Mouse (Mus musculus): ENCODE measurements around the gene Maea.

The Maea gene

GRCm38 (mm10) chr5:33358467-33358866 lies 23.2 kb downstream of the Maea start:
- no peak for DNase-seq (ENCODE audit: low spot score)

DNA sequence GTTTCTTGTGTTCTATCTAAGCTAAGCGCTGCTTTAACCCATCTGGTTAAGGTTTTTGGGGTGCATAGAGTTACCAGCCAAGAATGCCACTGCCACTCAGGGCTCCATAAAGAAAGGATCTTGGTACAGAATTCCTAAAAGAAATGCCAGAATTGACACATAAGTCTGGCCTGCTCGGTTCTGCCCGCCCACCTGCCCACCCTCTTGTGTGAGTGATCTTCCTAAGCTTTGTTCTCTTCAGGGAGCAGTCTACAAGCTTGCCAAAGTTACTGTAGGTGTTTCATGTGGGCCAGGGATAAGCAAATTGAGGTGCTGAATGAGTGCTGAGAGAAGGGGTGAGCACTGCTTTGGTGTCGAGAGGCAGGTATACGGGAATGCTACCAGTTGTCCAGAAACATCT lies 28.0 kb downstream of the Maea start:
- DNase-seq (ENCODE audit: low spot score): no peak

DNA sequence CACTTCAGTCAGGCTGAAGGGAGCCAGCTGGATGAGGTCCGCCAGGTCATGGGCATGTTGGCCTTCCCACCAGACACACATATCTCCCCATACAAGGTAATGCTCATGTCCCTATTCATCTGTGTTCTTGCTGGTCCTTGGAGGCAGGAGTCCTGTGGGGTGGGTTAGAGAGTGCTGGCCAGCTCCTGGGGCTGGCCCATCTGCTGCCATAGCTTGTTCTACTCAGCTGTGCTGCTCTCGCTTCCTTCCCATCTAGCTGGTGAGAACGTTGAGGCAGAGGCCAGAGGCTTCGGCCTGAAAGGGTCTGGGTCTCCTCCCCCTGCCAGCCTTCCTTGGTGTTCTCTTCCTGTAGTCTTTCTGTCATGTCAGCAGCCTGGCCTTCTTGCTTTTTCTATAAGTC lies 33.3 kb downstream of the Maea start:
- no peak for DNase-seq (ENCODE audit: low spot score)

GRCm38 (mm10) chr5:33371137-33371536 lies 35.8 kb downstream of the Maea start:
- DNase-seq (ENCODE audit: low spot score): peak; percentile 59

- DNase-seq (ENCODE audit: low spot score): no peak
Observed at GRCm38 (mm10) chr5:33371668-33372067, 36.4 kb downstream of the Maea start.

- DNase-seq (ENCODE audit: low spot score): no peak
Observed at GRCm38 (mm10) chr5:33372331-33373038, 37.2 kb downstream of the Maea start.

GRCm38 (mm10) chr5:33377176-33377575 lies 41.9 kb downstream of the Maea start:
- no peak for DNase-seq (ENCODE audit: low spot score)

DNA sequence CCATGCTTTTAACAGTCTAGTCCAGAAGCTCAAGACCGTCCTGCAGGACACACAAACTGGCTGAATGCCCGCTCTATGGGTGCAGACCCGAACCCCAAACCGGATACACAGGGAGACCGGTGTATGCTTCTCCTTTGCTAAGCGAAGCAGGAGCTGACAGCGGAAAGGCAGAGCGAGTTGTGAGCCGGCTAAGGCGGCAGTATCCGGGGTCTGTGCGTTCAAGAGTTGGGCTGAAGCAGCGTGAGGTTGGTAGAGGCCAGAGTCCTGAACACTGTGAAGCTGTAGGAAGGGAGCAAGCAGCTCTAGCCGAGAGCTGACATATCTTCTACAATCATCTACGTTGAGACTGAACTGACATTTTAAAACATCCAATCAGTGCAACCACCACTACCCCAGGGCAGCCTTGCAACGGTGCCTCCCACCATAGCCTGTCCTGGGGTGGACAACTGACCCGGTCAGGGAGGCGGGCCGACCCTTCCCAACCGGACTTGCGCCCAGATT lies 42.5 kb downstream of the Maea start:
- DNase-seq (ENCODE audit: low spot score): no peak

DNA sequence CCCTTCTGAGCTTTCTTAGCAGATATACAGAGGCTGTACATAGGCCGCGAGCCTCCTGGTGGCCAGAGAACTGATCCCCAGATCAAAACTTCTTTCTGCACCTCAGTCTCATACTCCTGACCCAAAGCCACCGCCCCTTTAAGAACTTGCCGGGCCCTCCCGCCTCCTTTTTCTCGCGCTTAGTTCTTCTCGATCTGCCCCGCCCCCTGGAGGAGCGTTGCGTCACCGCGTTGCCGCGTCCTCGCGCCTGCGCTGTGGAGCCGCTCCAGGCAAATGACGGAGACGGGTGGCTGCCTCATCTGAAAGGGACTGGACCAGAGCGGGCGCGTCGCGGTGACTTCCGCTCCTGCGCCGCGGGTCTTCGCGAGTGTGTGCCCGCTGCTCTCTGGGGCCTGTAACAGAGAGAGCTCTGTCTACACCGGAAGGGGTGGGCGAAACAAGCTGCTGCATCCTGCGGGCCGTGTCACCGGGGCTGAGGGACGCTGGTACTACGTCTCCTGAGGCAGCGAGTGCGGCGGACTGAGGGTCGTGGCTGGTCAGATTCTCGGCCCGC lies 43.1 kb downstream of the Maea start, which contains the start of gene Uvssa:
TSS of gene Uvssa (plus strand) at position 248 of the 553 bp plus-strand sequence.
- DNase-seq (ENCODE audit: low spot score): peak; percentile 100

DNA sequence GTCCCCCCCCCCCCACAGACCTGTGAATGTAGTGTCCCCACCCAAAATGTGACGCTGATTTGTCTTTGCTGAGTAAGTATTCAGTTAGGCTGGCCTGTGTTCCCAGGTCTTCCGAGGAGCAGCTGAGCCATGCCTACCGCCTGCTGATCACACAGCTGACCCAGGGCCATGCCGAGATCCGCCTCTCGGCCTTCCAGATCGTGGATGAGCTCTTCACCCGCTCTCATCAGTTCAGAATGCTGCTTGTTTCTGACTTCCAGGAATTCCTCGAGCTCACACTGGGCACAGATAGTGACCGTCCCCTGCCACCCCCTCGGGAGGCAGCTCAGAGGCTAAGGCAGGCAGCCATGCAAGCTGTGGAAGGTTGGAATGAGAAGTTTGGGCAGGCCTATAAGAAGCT lies 52.2 kb downstream of the Maea start:
- no peak for DNase-seq (ENCODE audit: low spot score)

- DNase-seq (ENCODE audit: low spot score): peak; percentile 80
Observed at GRCm38 (mm10) chr5:33393803-33394202, 58.5 kb downstream of the Maea start.

GRCm38 (mm10) chr5:33395693-33396092 lies 60.4 kb downstream of the Maea start:
- no peak for DNase-seq (ENCODE audit: low spot score)

DNA sequence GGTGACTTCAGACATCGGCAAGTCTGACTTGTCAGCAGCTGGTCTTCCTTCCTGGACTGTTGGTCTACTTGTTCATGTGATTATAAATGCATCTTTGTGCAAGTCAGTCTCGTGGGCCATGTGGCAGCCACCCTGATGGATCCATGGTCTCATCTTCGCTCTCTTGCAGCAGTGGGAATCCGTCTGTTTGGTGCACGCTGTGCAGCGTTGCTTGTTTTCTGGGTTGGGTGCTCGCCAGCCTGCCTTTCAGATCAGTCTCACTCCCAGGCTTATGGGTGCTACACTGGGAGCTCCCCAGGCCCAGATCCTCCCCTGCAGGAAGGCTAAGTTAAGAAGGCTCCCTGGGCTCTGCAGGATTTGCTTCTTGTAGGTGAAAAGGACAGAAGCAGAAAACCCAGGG lies 61.5 kb downstream of the Maea start:
- DNase-seq (ENCODE audit: low spot score): no peak

- no peak for DNase-seq (ENCODE audit: low spot score)
Observed at GRCm38 (mm10) chr5:33400819-33401218, 65.5 kb downstream of the Maea start.

GRCm38 (mm10) chr5:33420313-33420712 lies 85.0 kb downstream of the Maea start:
- DNase-seq (ENCODE audit: low spot score): no peak

All from adipocyte (in vitro differentiated cells).